Mouse (Mus musculus): ENCODE results near the gene Dact1.

DNA sequence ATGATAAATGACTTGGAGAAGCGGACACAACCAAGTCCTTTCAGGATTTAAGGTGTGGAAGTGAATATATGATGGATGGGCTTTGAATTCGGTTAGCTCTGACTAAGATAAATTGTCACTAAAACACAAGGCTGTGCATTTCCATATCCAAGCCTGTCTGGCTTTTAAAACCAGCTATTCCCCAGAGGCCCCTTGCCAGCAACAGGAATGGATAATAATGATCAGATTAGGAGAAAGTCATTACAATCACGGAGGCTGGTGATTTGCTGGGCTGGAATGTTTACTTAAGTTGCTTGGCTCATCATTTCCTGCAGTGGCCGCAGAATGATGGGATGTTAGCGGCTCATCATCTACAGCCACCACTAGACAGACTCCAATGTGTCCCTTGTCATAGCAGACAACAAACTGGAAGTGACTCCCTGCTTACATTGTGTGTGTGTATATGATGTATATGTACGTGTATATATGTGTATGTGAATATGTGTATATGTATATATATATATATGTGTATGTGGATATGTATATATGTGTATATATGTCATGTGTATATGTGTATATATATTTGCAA, 28.3 kb downstream of the Dact1 start:
- no peak for TF ChIP-seq POLR2A (IDR thresholded peaks at IDR 0.05; ENCODE audit: extremely low read depth, insufficient read depth, low read length)
- TF ChIP-seq CTCF (IDR thresholded peaks at IDR 0.05; ENCODE audit: extremely low read depth, insufficient read depth, low read length): no peak

Measured in cortical plate, adult 2 months (tissue).